Mouse (Mus musculus) olfactory bulb, adult 2 months (tissue): ENCODE measurements around the gene Cep41. TPM values are rescaled to one million over a fixed set of nuclear protein-coding genes. Genes with fewer than 3 reads are reported as not detected.

Experiments
- H3K27ac ChIP-seq: fragments of 200-500 bp; 2 replicates; pipeline ENCODE4 v1.5.1; 2012; ENCODE audit warnings: low read depth, low read length; ENCODE audit not compliant: insufficient read depth
- H3K4me1 ChIP-seq: fragments of 200-500 bp; 2 replicates; pipeline ENCODE4 v1.6.1; 2012; ENCODE audit warnings: low read length; ENCODE audit not compliant: control insufficient read depth, insufficient read depth
- H3K4me3 ChIP-seq: fragments of 200-500 bp; 2 replicates; pipeline ENCODE4 v1.5.1; 2012; ENCODE audit warnings: mild to moderate bottlenecking, low read depth, low read length, moderate library complexity; ENCODE audit not compliant: insufficient read depth
- CTCF ChIP-seq: fragments of 200-500 bp; IDR thresholded peaks from 2 replicates; pipeline ENCODE4 v1.5.1; 2012; ENCODE audit warnings: low read depth, mild to moderate bottlenecking, low read length, moderate library complexity; ENCODE audit not compliant: insufficient read depth
- POLR2A ChIP-seq: fragments of 200-500 bp; IDR thresholded peaks from 2 replicates; pipeline ENCODE4 v1.6.1; 2012; ENCODE audit warnings: mild to moderate bottlenecking, low read depth, low read length, moderate library complexity; ENCODE audit not compliant: insufficient read depth
- whole genome bisulfite sequencing: fragments of 180-500 bp; shearing (Covaris S2); methylation state at CpG from one replicate; pipeline ENCODE4 v1.1.7; 2018; 5-methylcytosine and 5-hydroxymethylcytosine counted together
- polyA plus RNA-seq: library from polyadenylated mRNA; stranded (reverse); fragments of >200 nt; gene quantifications from 2 replicates; pipeline ENCODE4 v1.2.4, GENCODE M21; 2012; ENCODE audit warnings: low replicate concordance; ENCODE audit not compliant: missing spikeins, insufficient read depth, insufficient read length

Cep41 gene
- polyA plus RNA-seq, 1 experiment, result not detected

GRCm38 (mm10) chr6:30605672-30606071, 87.9 kb downstream of the Cep41 start:
- Histone ChIP-seq H3K27ac (no peak overlapping the region), H3K4me1 (no peaks in the 10 kb centered on the region), H3K4me3 (no peak overlapping the region)
- WGBS, result 90% methylated on average over 5 of the region's 5 CpGs
- TF ChIP-seq CTCF (no peak), POLR2A (no peak)

- 90% methylated on average over 4 of the region's 4 CpGs for WGBS
- H3K4me3 ChIP-seq, result no peak overlapping the region
- TF ChIP-seq POLR2A (no peak), CTCF (no peak)
- H3K27ac ChIP-seq, result no peak overlapping the region
- no peaks in the 10 kb centered on the region for H3K4me1 ChIP-seq
Measured at GRCm38 (mm10) chr6:30605111-30605510, 88.4 kb downstream of the Cep41 start.

- TF ChIP-seq POLR2A (no peak), CTCF (no peak)
- no peak overlapping the region for H3K27ac ChIP-seq
- no peaks in the 10 kb centered on the region for H3K4me1 ChIP-seq
- WGBS, result 79% methylated on average over 7 of the region's 7 CpGs
- no peak overlapping the region for H3K4me3 ChIP-seq
Measured at GRCm38 (mm10) chr6:30604342-30604867, 89.1 kb downstream of the Cep41 start.

Other genes with a start within 250 kb of the Cep41 start
- gene Tmem209, start 184.0 kb downstream of the Cep41 start, polyA plus RNA-seq, result not detected in 2 replicates
- not detected in 2 replicates for gene Ssmem1, start 183.9 kb downstream of the Cep41 start, polyA plus RNA-seq
- not detected in 2 replicates for gene Cpa2, start 152.2 kb downstream of the Cep41 start, polyA plus RNA-seq
- gene Cpa4, start 125.4 kb downstream of the Cep41 start, polyA plus RNA-seq, result not detected in 2 replicates
- gene Cpa5, start 82.7 kb downstream of the Cep41 start, polyA plus RNA-seq, result not detected in 2 replicates
- gene Cpa1, start 54.5 kb downstream of the Cep41 start, polyA plus RNA-seq, result not detected in 2 replicates
- not detected in 2 replicates for gene Mest, start 29.8 kb upstream of the Cep41 start, polyA plus RNA-seq
- gene Copg2, start 203.0 kb upstream of the Cep41 start, polyA plus RNA-seq, result not detected in 2 replicates
- gene Tsga13, start 221.8 kb upstream of the Cep41 start, polyA plus RNA-seq, result not detected in 2 replicates